Mouse (Mus musculus) cerebellum, adult 2 months (tissue): Measurements from ENCODE around the gene Dlgap1.

ENCODE experiments used
- CTCF ChIP-seq: fragments of 200-500 bp; IDR thresholded peaks from 2 replicates; pipeline ENCODE4 v1.5.1; 2011; ENCODE audit warnings: low read depth, mild to moderate bottlenecking, control low read depth, low read length, moderate library complexity, borderline replicate concordance; ENCODE audit not compliant: insufficient read depth
- POLR2A ChIP-seq: fragments of 200-500 bp; IDR thresholded peaks from 2 replicates; pipeline ENCODE4 v1.6.1; 2011; ENCODE audit warnings: low read length, control low read depth, borderline replicate concordance; ENCODE audit not compliant: insufficient read depth

GRCm38 (mm10) chr17:70434549-70434948, 465.7 kb downstream of the Dlgap1 start:
- TF ChIP-seq CTCF: no peak
- no peak for TF ChIP-seq POLR2A
